ENCODE assay signal across 9 mouse cellular contexts in the genomic region with DNA sequence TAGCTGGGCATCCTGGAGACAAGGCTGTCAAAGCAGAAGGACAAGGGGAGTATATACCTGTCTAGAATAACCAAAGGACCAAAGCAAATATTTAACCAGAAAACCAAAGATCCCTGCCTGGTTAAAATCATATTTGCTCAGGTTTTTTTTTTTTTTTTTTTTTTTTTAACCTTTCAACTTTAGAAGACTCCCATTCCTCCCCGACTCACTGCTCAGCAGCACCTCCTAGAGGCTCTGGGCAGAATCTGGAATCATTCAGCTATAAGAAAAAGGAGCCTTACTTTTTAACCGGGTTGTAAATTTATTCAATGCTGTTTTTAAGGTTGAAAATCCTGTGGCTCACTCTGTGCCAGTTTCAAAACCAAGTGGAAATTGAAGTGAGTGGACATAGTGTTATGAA. TPM values are rescaled to one million over a fixed set of nuclear protein-coding genes. Genes with fewer than 3 reads are reported as not detected.
DNase-seq lines count a peak whose midpoint lies in the region; ATAC-seq and TF ChIP-seq lines count a peak whose summit lies in the region.
"Had no signal": no experiment of that assay in that cellular context is flagged by ENCODE, and none has a peak within 500 bp of the region (broad histone marks: within the 10 kb centered on the region; RNA-seq: fewer than 3 reads in every experiment).

No protein-coding gene starts in this region.

- no peak overlapping the region for H3K27ac ChIP-seq in layer of hippocampus, adult 2 months
- H3K27ac ChIP-seq: embryonic facial prominence, embryonic 13.5 days; hindbrain, embryonic 10.5 days had no signal

- ATAC-seq in megakaryocyte, adult 5-6 weeks (ENCODE audit: poor library complexity, severe bottlenecking) = peak; percentile 55; the same call in 1 of the 2 replicates

- peak; percentile 75 for TF ChIP-seq CTCF in layer of hippocampus, adult 2 months (conservative IDR thresholded peaks at IDR 0.05)

- DNase-seq in layer of hippocampus, adult 2 months (ENCODE audit: low spot score in 2 of 2) = no peak
- DNase-seq in layer of hippocampus, adult 9-11 months = no peak
- peak; percentile 47 for DNase-seq in ES-CJ7 (ENCODE audit: low read depth, low spot score)
- peak; percentile 36 for DNase-seq in brain, adult 2 months (ENCODE audit: low read depth, low spot score)
- DNase-seq in layer of hippocampus, postnatal 25 days (ENCODE audit: extremely low spot score in 1 of 2, low spot score in 1 of 2) = no peak
- DNase-seq in right cerebral cortex, postnatal 25 days = no peak

- H3K4me3 ChIP-seq in layer of hippocampus, adult 2 months = no peak overlapping the region
- H3K4me3 ChIP-seq: embryonic facial prominence, embryonic 13.5 days; hindbrain, embryonic 10.5 days had no signal

RNA-seq across cellular contexts. Expression of gene Slc6a3, which starts 33.8 kb away (rescaled TPM):
- total RNA-seq in layer of hippocampus, adult 2 months (2021) = under 1 TPM in 1 of 2 experiments, not detected in 1; 0.20 TPM
- total RNA-seq in megakaryocyte, adult 5-6 weeks (2015) = not detected in 2 replicates
- 0.07 TPM in 1 of 2 replicates, not detected in the other for total RNA-seq in megakaryocyte, adult 5-6 weeks (2017)
- under 1 TPM; 0.21 to 0.30 TPM for total RNA-seq in layer of hippocampus, postnatal 25 days (2021)

RNA-seq across cellular contexts. Expression of gene Lpcat1, which starts 35.7 kb away (rescaled TPM):
- 10 to 100 TPM; 36.6 to 39.5 TPM for total RNA-seq in layer of hippocampus, adult 2 months (2021)
- total RNA-seq in megakaryocyte, adult 5-6 weeks (2015) = 12.7 and 14.9 TPM in 2 replicates
- total RNA-seq in megakaryocyte, adult 5-6 weeks (2017) = 23.5 and 23.6 TPM in 2 replicates
- total RNA-seq in layer of hippocampus, postnatal 25 days (2021) = 10 to 100 TPM; 37.6 to 42.4 TPM

Comparison
In these comparisons a context has a peak if more than half of its experiments do, and no peak if none do; other contexts are left out.
1. DNase-seq: peak in ES-CJ7 (single experiment) and brain, adult 2 months (single experiment); none in layer of hippocampus, adult 2 months (0 of 2), layer of hippocampus, adult 9-11 months (single experiment), layer of hippocampus, postnatal 25 days (0 of 2) and right cerebral cortex, postnatal 25 days (single experiment).